Mouse (Mus musculus) bone marrow macrophage, adult 2 months (primary cell): ENCODE measurements around the gene Tmem216.

ENCODE experiments used
- CTCF ChIP-seq: IDR thresholded peaks from 2 replicates; pipeline ENCODE4 v1.5.1; 2012; ENCODE audit warnings: low read depth, mild to moderate bottlenecking, low read length, moderate library complexity
- POLR2A ChIP-seq: IDR thresholded peaks from 2 replicates; pipeline ENCODE4 v1.6.1; 2012; ENCODE audit warnings: mild to moderate bottlenecking, low read depth, low read length, borderline replicate concordance

DNA sequence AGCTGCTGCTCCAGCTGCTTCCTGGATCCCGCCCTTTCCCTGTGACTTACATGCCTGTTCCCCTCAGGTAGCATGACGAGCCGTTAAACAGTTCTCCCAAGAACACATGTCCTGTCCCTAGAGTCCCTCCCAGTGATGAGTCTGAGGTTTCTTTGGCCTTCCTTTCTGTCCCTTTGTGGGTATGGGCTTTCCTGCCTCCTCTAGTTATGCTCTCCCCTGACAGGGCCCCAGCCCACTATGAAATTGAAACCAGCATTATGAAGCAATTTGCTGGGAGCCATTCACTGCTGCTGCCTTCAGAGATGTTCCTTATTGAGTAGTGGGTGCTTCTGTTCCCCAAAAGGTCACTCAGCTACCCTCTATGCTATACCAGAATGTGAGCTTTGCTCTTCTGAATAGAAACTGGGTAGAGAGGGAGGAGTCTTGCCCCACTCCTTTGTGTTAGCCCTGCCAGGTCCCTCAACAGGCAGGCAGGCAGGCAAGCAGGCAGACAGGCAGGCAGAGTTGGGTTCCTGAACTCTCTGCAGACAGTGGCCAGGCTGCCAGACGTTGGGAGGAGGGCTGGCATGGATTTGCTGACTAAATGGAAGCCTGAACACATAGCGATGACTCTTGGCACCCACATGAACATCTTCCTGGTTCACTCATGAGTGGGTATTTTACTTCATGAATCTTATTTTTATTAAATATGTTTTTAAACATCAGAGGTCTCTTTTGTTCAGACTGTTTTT is 33.3 kb upstream of the Tmem216 start:
- no peak for TF ChIP-seq CTCF
- no peak for TF ChIP-seq POLR2A
